Mouse (Mus musculus) olfactory bulb, adult 2 months (tissue): ENCODE data around the gene Atp5g3. TPM values are rescaled to one million over a fixed set of nuclear protein-coding genes. Genes with fewer than 3 reads are reported as not detected.
"Not testable (repeated sequence)": the region's sequence is repeated elsewhere in the genome, so short reads cannot be mapped to it uniquely, and the experiment has no call there.

Experiments
- H3K27ac ChIP-seq: fragments of 200-500 bp; 2 replicates; pipeline ENCODE4 v1.5.1; 2012; ENCODE audit warnings: low read depth, low read length; ENCODE audit not compliant: insufficient read depth
- H3K4me1 ChIP-seq: fragments of 200-500 bp; 2 replicates; pipeline ENCODE4 v1.6.1; 2012; ENCODE audit warnings: low read length; ENCODE audit not compliant: control insufficient read depth, insufficient read depth
- H3K4me3 ChIP-seq: fragments of 200-500 bp; 2 replicates; pipeline ENCODE4 v1.5.1; 2012; ENCODE audit warnings: mild to moderate bottlenecking, low read depth, low read length, moderate library complexity; ENCODE audit not compliant: insufficient read depth
- CTCF ChIP-seq: fragments of 200-500 bp; IDR thresholded peaks from 2 replicates; pipeline ENCODE4 v1.5.1; 2012; ENCODE audit warnings: low read depth, mild to moderate bottlenecking, low read length, moderate library complexity; ENCODE audit not compliant: insufficient read depth
- POLR2A ChIP-seq: fragments of 200-500 bp; IDR thresholded peaks from 2 replicates; pipeline ENCODE4 v1.6.1; 2012; ENCODE audit warnings: mild to moderate bottlenecking, low read depth, low read length, moderate library complexity; ENCODE audit not compliant: insufficient read depth
- WGBS: fragments of 180-500 bp; shearing (Covaris S2); methylation state at CpG from one replicate; pipeline ENCODE4 v1.1.7; 2018; 5-methylcytosine and 5-hydroxymethylcytosine counted together
- polyA plus RNA-seq: library from polyadenylated mRNA; stranded (reverse); fragments of >200 nt; gene quantifications from 2 replicates; pipeline ENCODE4 v1.2.4, GENCODE M21; 2012; ENCODE audit warnings: low replicate concordance; ENCODE audit not compliant: missing spikeins, insufficient read depth, insufficient read length

Atp5g3 gene
- polyA plus RNA-seq, 1 experiment, result not detected

DNA sequence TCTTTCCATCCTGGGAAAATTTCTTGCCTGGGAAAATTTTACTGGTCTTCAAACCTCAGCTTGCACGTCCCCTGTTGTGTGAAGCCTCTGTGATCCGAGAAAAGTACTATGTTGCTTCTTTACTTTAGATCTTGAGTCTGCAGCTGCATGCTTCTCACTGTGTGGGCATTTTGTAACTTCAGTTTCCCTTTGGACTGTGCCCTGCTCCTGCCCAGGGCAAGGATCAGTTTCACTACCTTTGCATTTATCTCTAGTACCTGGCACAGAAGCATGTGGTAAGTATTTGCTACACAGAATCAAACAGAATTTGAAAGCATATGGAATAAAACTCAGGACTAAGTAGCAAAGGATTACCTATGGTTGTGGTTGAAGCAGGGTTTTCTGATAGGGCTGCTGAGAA is 27.8 kb upstream of the Atp5g3 start:
- Histone ChIP-seq H3K4me1 (no peaks in the 10 kb centered on the region), H3K4me3 (no peak overlapping the region), H3K27ac (no peak overlapping the region)
- 85% methylated on average over 2 of the region's 2 CpGs for WGBS
- TF ChIP-seq CTCF (no peak), POLR2A (no peak)

DNA sequence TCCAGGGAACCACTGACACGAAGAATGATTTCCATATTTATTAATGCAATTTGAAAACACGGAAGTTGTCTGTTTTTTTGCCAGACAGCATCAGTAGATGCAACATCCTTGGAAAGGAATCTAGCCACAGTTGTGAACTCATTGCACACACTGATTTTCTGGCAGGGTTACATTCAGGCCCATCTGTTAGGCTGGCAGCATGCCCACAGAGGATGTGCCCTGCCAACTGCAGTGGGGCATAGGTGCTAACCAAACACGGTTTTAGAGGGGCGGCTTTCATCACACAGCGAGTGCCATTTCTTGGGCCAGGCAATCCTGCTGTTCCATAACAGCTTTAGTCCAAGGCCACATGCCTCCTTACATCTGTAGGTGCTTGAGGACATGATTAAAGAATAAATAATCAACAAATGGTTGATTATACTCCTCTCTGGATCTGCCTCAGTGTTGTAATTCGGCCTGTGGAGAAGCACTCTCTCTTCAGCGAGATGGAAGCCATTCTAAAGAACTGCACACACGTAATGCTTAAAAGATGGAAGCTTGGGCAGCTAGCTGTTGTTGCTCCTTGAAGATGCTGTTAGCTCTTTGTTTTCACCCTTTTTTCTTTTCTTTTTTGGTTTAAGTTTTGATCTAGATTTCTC is 21.7 kb upstream of the Atp5g3 start:
- H3K27ac ChIP-seq, result no peak overlapping the region
- TF ChIP-seq POLR2A (no peak), CTCF (no peak)
- H3K4me3 ChIP-seq, result no peak overlapping the region
- H3K4me1 ChIP-seq, result no peaks in the 10 kb centered on the region
- 54% methylated on average over 8 of the region's 8 CpGs for WGBS

DNA sequence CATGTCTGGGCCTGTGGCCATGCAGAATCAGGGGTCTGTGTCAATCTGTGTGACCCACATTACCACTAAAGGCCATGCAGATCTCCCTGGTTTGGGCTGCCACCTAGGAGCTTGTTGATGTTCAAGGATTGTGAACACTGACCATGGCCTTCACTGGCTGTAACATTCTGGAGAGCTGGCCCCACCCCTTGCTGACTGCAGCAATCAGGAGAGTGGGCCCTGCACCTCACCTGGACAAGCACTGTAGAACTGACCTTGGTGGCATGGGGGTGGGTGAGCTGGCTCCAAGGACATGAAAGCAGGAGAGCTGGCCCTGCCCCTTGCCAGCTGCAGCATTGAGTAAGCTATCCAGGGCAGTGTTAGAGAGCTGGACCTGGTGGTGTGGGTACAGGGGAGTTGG is 16.6 kb upstream of the Atp5g3 start:
- TF ChIP-seq POLR2A (no peak), CTCF (no peak)

DNA sequence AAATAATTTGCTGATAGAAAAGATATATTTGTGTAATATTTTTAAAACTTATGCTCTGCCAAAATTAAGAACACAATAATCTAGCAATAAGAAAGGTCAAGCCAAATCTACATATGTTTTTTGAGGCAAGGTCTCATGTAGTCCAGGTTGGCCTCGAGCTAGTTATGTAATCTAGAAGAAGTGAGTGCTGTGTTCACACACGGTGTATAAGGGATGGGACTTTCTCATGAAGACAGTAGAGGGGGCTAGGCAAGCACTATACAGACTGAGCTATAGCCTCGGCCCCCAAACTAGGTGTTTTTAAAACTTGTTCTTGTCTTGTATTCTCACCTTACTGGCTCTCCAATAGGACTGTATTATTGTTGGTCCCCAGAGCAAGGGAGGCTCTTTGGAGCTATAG is 14.4 kb upstream of the Atp5g3 start:
- Histone ChIP-seq H3K27ac (no peak overlapping the region), H3K4me3 (no peak overlapping the region), H3K4me1 (no peaks in the 10 kb centered on the region)
- WGBS, result 59% methylated on average over 3 of the region's 3 CpGs
- TF ChIP-seq CTCF (no peak), POLR2A (no peak)

More for the DNA sequence above, 16.6 kb upstream of the Atp5g3 start:
- Histone ChIP-seq H3K27ac (no peak overlapping the region), H3K4me3 (no peak overlapping the region), H3K4me1 (no peaks in the 10 kb centered on the region)

DNA sequence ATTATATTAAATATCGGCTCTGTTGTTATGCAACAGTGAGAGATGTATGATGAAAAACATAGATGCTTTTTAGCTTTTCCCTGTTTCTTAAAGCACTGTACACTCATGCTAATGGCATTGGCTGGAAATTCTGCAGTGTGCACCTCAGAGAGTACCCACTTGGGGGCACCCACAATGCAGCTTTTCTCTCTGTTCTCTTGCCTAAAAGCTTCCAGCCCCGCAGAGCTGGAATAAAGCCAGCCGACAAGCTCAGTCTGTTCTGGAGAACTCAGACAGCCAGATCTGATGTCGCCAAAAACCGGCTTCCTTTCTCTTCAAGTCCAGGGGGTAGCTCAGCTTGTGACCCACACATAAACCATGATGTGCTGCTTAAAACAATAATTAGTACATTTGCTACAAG is 14.0 kb upstream of the Atp5g3 start:
- no peak overlapping the region for H3K27ac ChIP-seq
- WGBS, result 8% methylated on average over 5 of the region's 5 CpGs
- TF ChIP-seq CTCF (0 out of 2 replicates have a peak, but pooled peaks have one; percentile 15), POLR2A (no peak)
- no peak overlapping the region for H3K4me3 ChIP-seq
- 0 out of 2 replicates have a peak, but pooled peaks cover 2% of the 10 kb centered on the region for H3K4me1 ChIP-seq

DNA sequence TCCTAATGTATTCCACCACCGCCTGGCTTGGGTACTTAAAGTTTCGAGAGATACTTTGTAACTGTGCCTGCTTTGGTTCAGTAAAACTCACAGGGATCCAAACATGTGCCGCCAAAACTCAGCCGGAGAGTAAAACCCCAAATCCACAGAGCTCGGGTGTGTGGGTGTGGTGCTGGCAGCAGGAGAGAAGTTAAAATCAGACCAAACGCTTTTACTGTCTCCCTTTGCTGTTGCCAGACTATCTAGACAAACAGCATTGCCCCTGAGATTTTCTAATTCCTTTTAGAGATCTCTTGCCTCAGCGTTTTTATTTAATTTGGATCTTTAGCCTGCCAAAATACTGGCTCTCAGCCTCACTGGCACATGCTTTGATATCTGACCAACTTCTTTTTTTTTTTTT is 8.5 kb upstream of the Atp5g3 start:
- Histone ChIP-seq H3K4me3 (no peak overlapping the region), H3K4me1 (0 out of 2 replicates have a peak, but pooled peaks cover 2% of the 10 kb centered on the region), H3K27ac (no peak overlapping the region)
- 20% methylated on average over 7 of the region's 7 CpGs for WGBS
- TF ChIP-seq CTCF, result no peak
- no peak for TF ChIP-seq POLR2A

DNA sequence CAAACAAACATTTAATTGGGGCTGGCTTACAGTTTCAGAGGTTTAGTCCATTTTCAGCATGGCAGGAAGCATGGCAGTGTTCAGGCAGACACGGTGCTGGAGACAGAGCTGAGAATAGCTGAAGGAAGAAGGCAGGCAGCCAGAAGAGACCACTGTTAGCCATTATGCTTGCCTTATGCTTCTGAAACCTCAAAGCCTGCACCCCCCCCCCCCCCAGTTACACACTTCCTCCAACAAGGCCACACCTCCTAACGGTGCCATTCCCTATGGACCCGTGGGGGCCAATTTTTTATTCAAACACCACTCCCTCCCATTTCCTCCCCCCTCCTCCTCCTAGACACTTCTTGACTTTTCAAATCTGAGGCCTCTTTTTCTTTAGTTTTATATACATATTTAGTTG is 1.1 kb upstream of the Atp5g3 start:
- H3K4me1 ChIP-seq, result no peaks in the 10 kb centered on the region
- 61% methylated on average over 3 of the region's 3 CpGs for WGBS
- TF ChIP-seq CTCF (no peak), POLR2A (no peak)
- H3K4me3 ChIP-seq, result no peak overlapping the region
- H3K27ac ChIP-seq, result no peak overlapping the region

DNA sequence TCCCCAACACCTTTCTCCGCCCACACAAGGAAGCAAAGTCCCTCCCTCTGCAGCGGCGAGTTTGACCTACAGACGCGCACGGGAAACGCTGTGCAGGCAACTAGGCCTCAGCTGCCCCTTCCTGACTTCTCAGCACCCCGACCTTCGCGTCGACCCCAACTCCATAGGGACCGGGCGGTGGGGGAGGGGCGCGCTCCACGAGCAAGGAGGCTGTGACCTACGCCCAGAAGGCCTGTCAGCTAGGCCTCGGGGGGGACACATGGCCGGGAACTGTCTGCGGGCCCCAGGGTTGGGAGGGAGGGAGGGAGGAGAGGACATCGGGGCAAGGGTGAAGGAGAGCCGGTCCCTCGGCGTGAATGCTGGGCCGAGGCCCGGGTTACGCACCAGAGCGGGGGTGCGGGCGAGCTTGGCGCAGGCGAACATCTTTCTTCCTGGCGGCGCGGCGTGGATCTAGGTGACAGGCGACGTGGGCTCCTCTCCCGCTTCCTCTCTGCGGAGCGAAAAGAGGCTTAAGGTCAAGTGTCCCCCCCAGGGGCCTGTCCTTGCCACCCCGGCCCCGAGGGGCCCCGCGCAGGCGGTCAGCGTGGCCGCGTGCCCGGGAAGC is 453 bp downstream of the Atp5g3 start:
- no peak for TF ChIP-seq CTCF
- TF ChIP-seq POLR2A, result no peak
- WGBS, result under 1% methylated on average over 50 of the region's 50 CpGs
- H3K4me1 ChIP-seq, result no peaks in the 10 kb centered on the region
- peak overlapping the region; percentile 86 for H3K27ac ChIP-seq
- H3K4me3 ChIP-seq, result peak overlapping the region; percentile 84

DNA sequence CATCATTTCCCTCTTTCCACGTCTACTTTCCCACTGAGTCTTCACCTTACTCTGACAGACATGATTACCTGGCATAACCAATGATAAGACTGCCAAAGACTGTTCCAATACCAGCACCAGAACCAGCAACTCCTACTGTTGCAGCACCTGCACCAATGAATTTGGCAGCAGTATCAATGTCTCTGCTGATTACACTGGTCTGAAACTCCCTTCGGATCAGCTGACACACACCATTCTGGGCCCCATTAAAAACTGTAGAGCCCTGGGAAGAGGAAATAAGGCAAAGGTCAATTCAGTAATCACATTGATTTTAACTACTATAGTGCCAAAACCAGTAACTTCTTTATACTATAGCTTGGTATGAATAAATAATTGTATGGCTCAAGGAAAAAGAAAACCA is 2.0 kb downstream of the Atp5g3 start:
- 77% methylated on average over 2 of the region's 2 CpGs for WGBS
- H3K4me1 ChIP-seq, result no peaks in the 10 kb centered on the region
- TF ChIP-seq POLR2A (no peak), CTCF (no peak)
- no peak overlapping the region for H3K4me3 ChIP-seq
- H3K27ac ChIP-seq, result no peak overlapping the region

DNA sequence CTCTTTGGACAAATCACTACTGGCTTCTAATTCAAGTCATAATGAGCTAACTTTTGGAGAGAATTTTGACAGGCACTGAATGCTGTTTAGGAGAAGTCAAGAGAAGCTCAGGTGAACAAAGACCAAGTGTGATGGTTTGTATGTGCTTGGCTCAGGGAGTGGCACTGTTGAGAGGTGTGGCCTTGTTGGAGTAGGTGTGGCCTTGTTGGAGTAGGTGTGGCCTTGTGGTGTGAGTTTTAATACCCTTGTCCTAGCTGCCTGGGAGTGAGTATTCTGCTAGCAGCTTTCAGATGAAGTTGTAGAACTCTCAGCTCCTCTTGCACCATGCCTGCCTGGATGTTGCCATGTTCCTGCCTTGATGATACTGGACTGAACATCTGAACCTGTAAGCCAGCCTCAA is 6.4 kb downstream of the Atp5g3 start:
- not testable (repeated sequence) for H3K4me1 ChIP-seq, H3K4me3 ChIP-seq, H3K27ac ChIP-seq
